Mouse (Mus musculus) lung, postnatal 0 days (tissue): ENCODE measurements around the gene H2-Ob.

Experiments
- CTCF ChIP-seq: IDR thresholded peaks from 2 replicates; pipeline ENCODE4 v1.5.1; 2016; ENCODE audit warnings: antibody characterized with exemption, mild to moderate bottlenecking
- EP300 ChIP-seq: IDR thresholded peaks from 2 replicates; pipeline ENCODE4 v1.6.1; 2016; ENCODE audit warnings: antibody characterized with exemption, mild to moderate bottlenecking, control low read depth

DNA sequence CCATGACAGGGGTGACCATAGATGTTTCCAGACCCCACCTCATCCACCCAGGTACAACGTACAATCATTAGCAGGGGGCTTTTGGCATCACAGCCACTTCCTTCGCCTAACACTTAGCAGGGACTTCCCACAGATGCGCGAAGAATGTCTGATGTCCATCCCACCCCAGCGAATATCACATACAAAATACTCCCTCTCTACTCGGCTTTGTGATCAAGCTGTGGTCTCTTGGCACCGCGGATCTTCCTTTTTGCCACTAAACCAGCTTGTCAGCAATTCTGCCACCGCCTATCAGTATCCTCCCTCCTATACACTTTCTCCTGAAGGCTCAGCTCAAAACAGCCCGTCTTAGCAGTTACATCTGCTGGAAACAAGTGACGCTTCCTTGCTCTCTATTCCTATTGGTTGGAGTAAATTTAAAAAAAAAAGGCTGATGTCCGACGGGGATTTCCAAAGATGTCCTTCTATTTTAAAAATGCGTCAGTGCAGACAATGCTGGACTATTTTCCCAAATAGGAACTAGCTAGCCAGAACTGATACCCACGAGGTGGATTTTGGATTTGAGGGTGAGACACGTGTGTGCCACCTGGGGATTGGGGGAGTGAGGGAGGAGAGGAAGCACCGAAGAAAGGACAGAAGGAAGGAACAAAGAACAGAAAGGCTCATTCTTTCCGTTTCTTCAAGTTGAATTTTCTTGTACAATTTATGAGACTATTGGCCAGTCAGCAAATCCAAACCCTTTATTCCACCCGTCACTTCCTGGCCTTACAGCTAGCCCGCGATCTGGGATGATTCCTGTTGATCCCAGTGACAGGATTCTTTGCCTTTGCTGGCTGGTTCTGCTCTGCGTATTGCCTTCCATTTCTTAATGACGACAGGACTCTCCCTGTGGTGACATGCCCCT, 57.4 kb downstream of the H2-Ob start:
- TF ChIP-seq CTCF (no peak), EP300 (no peak)
